Mouse (Mus musculus) inflammation-experienced regulatory T-cells (primary cell): Measurements from ENCODE around the gene Pycr2. TPM values are rescaled to one million over a fixed set of nuclear protein-coding genes. Genes with fewer than 3 reads are reported as not detected.

Experiments
- polyA plus RNA-seq, 2 experiments: library from polyadenylated mRNA; unstranded; fragments of 100-300 nt; shearing (Covaris generic); gene quantifications; one replicate each; pipeline ENCODE4 v1.2.1; 2017

Gene Pycr2
- polyA plus RNA-seq: 10 to 100 TPM; 81.1 to 88.7 TPM

GRCm38 (mm10) chr1:180904039-180904814 is at the start of gene Pycr2:
Gene Pycr2 (plus strand): TSS chr1:180904293.

GRCm38 (mm10) chr1:180892808-180893207 is 11.3 kb upstream of the Pycr2 start, which contains the start of gene Lefty2:
Gene Lefty2 (plus strand): TSS chr1:180893108.

GRCm38 (mm10) chr1:180934467-180935419 is 30.6 kb downstream of the Pycr2 start, which contains the start of gene Lefty1:
Gene Lefty1 (plus strand): TSS chr1:180935022.

GRCm38 (mm10) chr1:180942166-180943031 is 38.3 kb downstream of the Pycr2 start, which contains the start of gene Tmem63a:
Gene Tmem63a (plus strand): TSS chr1:180942344.

Other genes starting within 250 kb of the Pycr2 start
- gene Mixl1, start 207.3 kb upstream of the Pycr2 start, polyA plus RNA-seq: 1 to 10 TPM in 1 of 2 experiments, under 1 TPM in 1; 0.22 to 1.1 TPM
- 10 to 100 TPM; 44.8 to 64.3 TPM for gene Acbd3, start 178.2 kb upstream of the Pycr2 start, polyA plus RNA-seq
- 1,000 to 10,000 TPM; 1,110 to 1,197 TPM for gene H3f3a, start 90.3 kb upstream of the Pycr2 start, polyA plus RNA-seq
- gene Sde2, start 53.2 kb upstream of the Pycr2 start, polyA plus RNA-seq: 10 to 100 TPM; 38.7 to 44.3 TPM
- not detected for gene Lefty2, start 11.2 kb upstream of the Pycr2 start, polyA plus RNA-seq
- gene Lefty1, start 30.7 kb downstream of the Pycr2 start, polyA plus RNA-seq: 1 to 10 TPM in 1 of 2 experiments, under 1 TPM in 1; 0.16 to 1.6 TPM
- gene Tmem63a, start 38.1 kb downstream of the Pycr2 start, polyA plus RNA-seq: 10 to 100 TPM; 41.0 to 45.5 TPM
- gene Ephx1, start 116.6 kb downstream of the Pycr2 start, polyA plus RNA-seq: 100 to 1,000 TPM; 187 to 394 TPM
- gene 9130409I23Rik, start 146.9 kb downstream of the Pycr2 start, polyA plus RNA-seq: under 1 TPM; 0.11 to 0.15 TPM
- 10 to 100 TPM; 22.4 to 23.7 TPM for gene Nvl, start 239.9 kb downstream of the Pycr2 start, polyA plus RNA-seq
- 10 to 100 TPM; 63.8 to 69.9 TPM for gene Cnih4, start 240.4 kb downstream of the Pycr2 start, polyA plus RNA-seq